Mouse (Mus musculus) hindbrain, postnatal 0 days (tissue): ENCODE results near the gene Tmem200a. TPM values are rescaled to one million over a fixed set of nuclear protein-coding genes. Genes with fewer than 3 reads are reported as not detected.

Experiments used
- ATAC-seq: fragments of 200-750 bp; cut with Nextera tagmentation; 2 replicates; pipeline ENCODE4 v1.8.0; 2017; ENCODE audit warnings: mild to moderate bottlenecking, moderate TSS enrichment, moderate library complexity
- DNase-seq: peaks from one replicate; pipeline ENCODE4 v3.0.0-alpha.2; 2015; ENCODE audit warnings: low spot score
- H3K27ac ChIP-seq: fragments of 300-500 bp; sonication (generic); 2 replicates; pipeline ENCODE4 v1.5.1; 2014; ENCODE audit warnings: mild to moderate bottlenecking
- H3K27me3 ChIP-seq: fragments of 300-500 bp; sonication (generic); 2 replicates; pipeline ENCODE4 v1.6.1; 2014; ENCODE audit warnings: low read length, mixed read lengths; ENCODE audit not compliant: insufficient read depth
- H3K36me3 ChIP-seq: fragments of 300-500 bp; sonication (generic); 2 replicates; pipeline ENCODE4 v1.6.1; 2014; ENCODE audit warnings: low read length, mixed read lengths; ENCODE audit not compliant: insufficient read depth
- H3K4me1 ChIP-seq: fragments of 300-500 bp; sonication (generic); 2 replicates; pipeline ENCODE4 v1.6.1; 2014; ENCODE audit warnings: antibody characterized with exemption, low read length, mixed read lengths; ENCODE audit not compliant: insufficient read depth
- H3K4me2 ChIP-seq: fragments of 300-500 bp; sonication (generic); 2 replicates; pipeline ENCODE4 v1.6.1; 2014; ENCODE audit warnings: low read depth, mild to moderate bottlenecking, low read length, moderate library complexity, mixed read lengths
- H3K4me3 ChIP-seq: fragments of 300-500 bp; sonication (generic); 2 replicates; pipeline ENCODE4 v1.5.1; 2014; ENCODE audit warnings: low read length
- H3K9ac ChIP-seq: fragments of 300-500 bp; sonication (generic); replicated peaks from 2 replicates; pipeline ENCODE4 v1.6.1; 2014; ENCODE audit warnings: mild to moderate bottlenecking, low read length, moderate library complexity, mixed read lengths
- H3K9me3 ChIP-seq: fragments of 300-500 bp; sonication (generic); 2 replicates; pipeline ENCODE4 v1.6.1; 2016; ENCODE audit warnings: low read length, mixed read lengths
- CTCF ChIP-seq: IDR thresholded peaks from 2 replicates; pipeline ENCODE4 v1.5.1; 2016; ENCODE audit warnings: antibody characterized with exemption, control low read depth, low read depth
- WGBS: fragments of 180-500 bp; shearing (Covaris S2); extraction: QIAGEN DNeasy Blood & Tissue Kit; methylation state at CpG from one replicate; pipeline ENCODE4 v1.1.7; 2014; 5-methylcytosine and 5-hydroxymethylcytosine counted together
- polyA plus RNA-seq: library from polyadenylated mRNA; unstranded; fragments of >200 nt; fragmentation: Nextera tagmentation; extraction: Ambion mirVana; gene quantifications from 2 replicates; pipeline ENCODE4 v1.2.1, GENCODE M21; 2015
- total RNA-seq: library from RNA; depleted of rRNA; stranded (reverse); fragments of >200 nt; gene quantifications from 2 replicates; pipeline ENCODE4 v1.2.3, GENCODE M21; 2014; rRNA removed

Gene Tmem200a
- 24.4 and 56.0 TPM in 2 replicates for total RNA-seq
- polyA plus RNA-seq, result 14.8 and 15.6 TPM in 2 replicates

GRCm38 (mm10) chr10:26078521-26079142 lies at the start of gene Tmem200a:
Gene Tmem200a (minus strand): TSS chr10:26079052.
- H3K9ac ChIP-seq, result peak within 1 kb of the TSS; percentile 73
- peak; percentile 93 for DNase-seq
- no peaks in the 10 kb centered on the region for H3K36me3 ChIP-seq
- peak within 1 kb of the TSS; percentile 81 for H3K4me3 ChIP-seq
- H3K9me3 ChIP-seq, result no peaks in the 10 kb centered on the region
- peak within 1 kb of the TSS; percentile 89 for H3K4me2 ChIP-seq
- TF ChIP-seq CTCF, result peak; percentile 89
- H3K4me1 ChIP-seq, result no peaks in the 10 kb centered on the region
- no peaks in the 10 kb centered on the region for H3K27me3 ChIP-seq
- H3K27ac ChIP-seq, result peak within 1 kb of the TSS; percentile 68
- ATAC-seq, result peak; percentile 92
- WGBS, result under 1% methylated on average over 46 of the region's 46 CpGs

GRCm38 (mm10) chr10:26119822-26120183 lies 41.0 kb upstream of the Tmem200a start:
- Histone ChIP-seq H3K9me3 (no peaks in the 10 kb centered on the region), H3K27me3 (no peaks in the 10 kb centered on the region), H3K9ac (no peak overlapping the region), H3K4me2 (no peak overlapping the region), H3K4me1 (no peaks in the 10 kb centered on the region), H3K4me3 (no peak overlapping the region), H3K27ac (no peak overlapping the region), H3K36me3 (no peaks in the 10 kb centered on the region)
- ATAC-seq (peak; percentile 83), DNase-seq (peak; percentile 70)
- 52% methylated on average over 1 of the region's 1 CpGs for WGBS
- no peak for TF ChIP-seq CTCF

GRCm38 (mm10) chr10:26119067-26119821 lies 40.4 kb upstream of the Tmem200a start:
- ATAC-seq (peak; percentile 70), DNase-seq (peak; percentile 10)
- 69% methylated on average over 6 of the region's 6 CpGs for WGBS
- Histone ChIP-seq H3K9ac (no peak overlapping the region), H3K9me3 (no peaks in the 10 kb centered on the region), H3K27me3 (no peaks in the 10 kb centered on the region), H3K4me3 (no peak overlapping the region), H3K36me3 (no peaks in the 10 kb centered on the region), H3K4me1 (no peaks in the 10 kb centered on the region), H3K4me2 (no peak overlapping the region), H3K27ac (no peak overlapping the region)
- no peak for TF ChIP-seq CTCF

- H3K4me1 ChIP-seq, result no peaks in the 10 kb centered on the region
- H3K9me3 ChIP-seq, result no peaks in the 10 kb centered on the region
- H3K27ac ChIP-seq, result no peak overlapping the region
- 66% methylated on average over 4 of the region's 4 CpGs for WGBS
- TF ChIP-seq CTCF, result no peak
- no peaks in the 10 kb centered on the region for H3K36me3 ChIP-seq
- no peaks in the 10 kb centered on the region for H3K27me3 ChIP-seq
- H3K4me2 ChIP-seq, result no peak overlapping the region
- ATAC-seq, result 0 out of 2 replicates have a peak, but pooled peaks have one; percentile 43
- H3K4me3 ChIP-seq, result no peak overlapping the region
- DNase-seq, result peak; percentile 8
- H3K9ac ChIP-seq, result no peak overlapping the region
Measured at GRCm38 (mm10) chr10:26114409-26114808, 35.6 kb upstream of the Tmem200a start.

GRCm38 (mm10) chr10:26103330-26103982 lies 24.6 kb upstream of the Tmem200a start:
- no peak overlapping the region for H3K4me2 ChIP-seq
- no peaks in the 10 kb centered on the region for H3K4me1 ChIP-seq
- H3K4me3 ChIP-seq, result no peak overlapping the region
- ATAC-seq (peak; percentile 70), DNase-seq (peak; percentile 73)
- WGBS, result 54% methylated on average over 3 of the region's 3 CpGs
- TF ChIP-seq CTCF, result no peak
- H3K27me3 ChIP-seq, result no peaks in the 10 kb centered on the region
- no peak overlapping the region for H3K9ac ChIP-seq
- H3K9me3 ChIP-seq, result no peaks in the 10 kb centered on the region
- H3K36me3 ChIP-seq, result no peaks in the 10 kb centered on the region
- no peak overlapping the region for H3K27ac ChIP-seq

- TF ChIP-seq CTCF, result no peak
- Histone ChIP-seq H3K4me1 (no peaks in the 10 kb centered on the region), H3K4me2 (no peak overlapping the region), H3K9ac (no peak overlapping the region), H3K9me3 (no peaks in the 10 kb centered on the region), H3K27ac (no peak overlapping the region), H3K36me3 (no peaks in the 10 kb centered on the region), H3K4me3 (no peak overlapping the region), H3K27me3 (no peaks in the 10 kb centered on the region)
- ATAC-seq (no peak), DNase-seq (no peak)
- WGBS, result 68% methylated on average over 4 of the region's 4 CpGs
Measured at GRCm38 (mm10) chr10:26082081-26082480, 3.2 kb upstream of the Tmem200a start.
